Mouse (Mus musculus): ENCODE measurements around the gene Mrpl41.

DNA sequence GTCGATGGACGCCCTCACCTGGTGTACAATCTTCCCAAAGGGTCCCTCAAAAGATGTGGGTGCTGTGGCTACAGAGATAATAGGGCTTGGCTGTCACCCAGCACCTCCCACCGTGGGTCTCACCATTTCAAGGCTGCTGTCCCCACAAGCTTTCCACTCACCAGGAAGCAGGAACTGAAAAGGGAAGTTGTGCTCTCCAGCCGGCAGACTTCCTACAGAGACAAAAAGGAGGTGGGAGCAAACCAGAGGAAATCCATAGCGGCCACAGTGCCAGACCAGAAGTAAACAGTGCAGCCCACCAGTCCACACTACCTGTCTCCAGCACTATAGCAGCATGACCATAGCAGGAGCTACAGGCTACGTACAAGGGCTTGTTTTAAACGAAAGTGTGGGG lies 47.9 kb downstream of the Mrpl41 start:
- TF ChIP-seq EP300 (IDR thresholded peaks at IDR 0.05; ENCODE audit: low read depth in 1 of 2, low read length in 2 of 2) (no peak; a peak in 1 of 4 replicates), GATA1 (IDR thresholded peaks at IDR 0.05; ENCODE audit: low read depth, low read length) (0 out of 2 replicates have a peak, but pooled peaks have one; percentile 28)
